In genomic region chr11:90250189-90250588, GRCm38 (mm10) we compare ENCODE assay signal across 8 mouse cellular contexts. TPM values are rescaled to one million over a fixed set of nuclear protein-coding genes. Genes with fewer than 3 reads are reported as not detected.
DNase-seq lines count a peak whose midpoint lies in the region; ATAC-seq and TF ChIP-seq lines count a peak whose summit lies in the region.

No protein-coding gene starts in this region.

- no peak for ATAC-seq in G1E (ENCODE audit: extremely low read depth, insufficient number of reproducible peaks, low FRiP score, poor library complexity, severe bottlenecking)
- ATAC-seq in forebrain, embryonic 11.5 days (replicated peaks; ENCODE audit: low FRiP score): no peak
- ATAC-seq in intestine, embryonic 15.5 days: no peak

- no peaks in the 10 kb centered on the region for H3K36me3 ChIP-seq in G1E (replicated peaks)
- no peaks in the 10 kb centered on the region for H3K36me3 ChIP-seq in forebrain, embryonic 11.5 days (ENCODE audit: control insufficient read depth, insufficient read depth, low read length)
- no peaks in the 10 kb centered on the region for H3K36me3 ChIP-seq in intestine, embryonic 15.5 days
- H3K36me3 ChIP-seq in myocyte (ENCODE audit: control insufficient read depth, insufficient read depth): no peaks in the 10 kb centered on the region

- H3K9me3 ChIP-seq in G1E (replicated peaks): peaks cover 13% of the 10 kb centered on the region
- no peaks in the 10 kb centered on the region for H3K9me3 ChIP-seq in forebrain, embryonic 11.5 days (ENCODE audit: control insufficient read depth, low read length)
- H3K9me3 ChIP-seq in intestine, embryonic 15.5 days: no peaks in the 10 kb centered on the region

- H3ac ChIP-seq in myocyte (ENCODE audit: control insufficient read depth, insufficient read length): peak overlapping the region; percentile 65

- H3K79me2 ChIP-seq in myocyte (ENCODE audit: control insufficient read depth, insufficient read depth): peaks cover 57% of the 10 kb centered on the region

- H3K4me2 ChIP-seq in forebrain, embryonic 11.5 days (ENCODE audit: low read depth, low read length, severe bottlenecking): peak overlapping the region; percentile 71
- peak overlapping the region; percentile 75 for H3K4me2 ChIP-seq in intestine, embryonic 15.5 days (replicated peaks)
- peak overlapping the region; percentile 94 for H3K4me2 ChIP-seq in myocyte (ENCODE audit: low read depth)

- intact Hi-C loops in heart, postnatal 25 days (cut with DNase I): no loop called here
- intact Hi-C loops in gastrocnemius, postnatal 14 days (cut with DNase I; ENCODE audit: low total_unique reads): no loop called here

- no peaks in the 10 kb centered on the region; the same call in 1 of the 2 replicates for H3K27me3 ChIP-seq in G1E (ENCODE audit: insufficient read depth, low read length)
- H3K27me3 ChIP-seq in forebrain, embryonic 11.5 days (ENCODE audit: control insufficient read depth, insufficient read depth, low read length): no peaks in the 10 kb centered on the region
- H3K27me3 ChIP-seq in intestine, embryonic 15.5 days (replicated peaks): no peaks in the 10 kb centered on the region
- H3K27me3 ChIP-seq in myocyte (ENCODE audit: control insufficient read depth, insufficient read depth, insufficient read length): no peaks in the 10 kb centered on the region

- H3K4me3 ChIP-seq in G1E (ENCODE audit: low read depth, low read length): peak overlapping the region; percentile 76
- H3K4me3 ChIP-seq in forebrain, embryonic 11.5 days (ENCODE audit: low read depth, low read length): peak overlapping the region; percentile 80
- peak overlapping the region; percentile 74 for H3K4me3 ChIP-seq in intestine, embryonic 15.5 days (replicated peaks)
- peak overlapping the region; percentile 55 for H3K4me3 ChIP-seq in myocyte

- no peak for TF ChIP-seq POLR2A in myocyte (IDR thresholded peaks at IDR 0.05; ENCODE audit: insufficient read length, low read depth)

- WGBS in forebrain, embryonic 11.5 days: 2% methylated on average over 9 of the region's 9 CpGs
- WGBS in intestine, embryonic 15.5 days: 1% methylated on average over 9 of the region's 9 CpGs

- H3K4me1 ChIP-seq in G1E (ENCODE audit: insufficient read depth, low read depth, low read length): peaks cover 9% of the 10 kb centered on the region
- H3K4me1 ChIP-seq in forebrain, embryonic 11.5 days (replicated peaks; ENCODE audit: control insufficient read depth, insufficient read depth, low read length): peaks cover 6% of the 10 kb centered on the region; the same call in 1 of the 2 replicates
- peaks cover 17% of the 10 kb centered on the region; the same call in 1 of the 2 replicates for H3K4me1 ChIP-seq in intestine, embryonic 15.5 days (replicated peaks)

- peak overlapping the region; percentile 82 for H3K9ac ChIP-seq in forebrain, embryonic 11.5 days (ENCODE audit: low read length)
- peak overlapping the region; percentile 91 for H3K9ac ChIP-seq in intestine, embryonic 15.5 days

- peak; percentile 92 for DNase-seq in heart, adult 11 months
- no peak for DNase-seq in heart, postnatal 25 days (ENCODE audit: low spot score)
- no peak for DNase-seq in G1E (ENCODE audit: low spot score)
- DNase-seq in forebrain, embryonic 11.5 days (ENCODE audit: low spot score): peak; percentile 54
- DNase-seq in gastrocnemius, postnatal 14 days: no peak
- DNase-seq in testis, postnatal 14 days (ENCODE audit: low spot score): no peak

- no peak for TF ChIP-seq CTCF in G1E (IDR thresholded peaks at IDR 0.05; ENCODE audit: low read depth, low read length)

- H3K27ac ChIP-seq in forebrain, embryonic 11.5 days (ENCODE audit: low read depth, low read length): no peak overlapping the region
- peak overlapping the region; percentile 78 for H3K27ac ChIP-seq in intestine, embryonic 15.5 days

TF ChIP-seq in myocyte, 11 proteins besides CTCF, POLR2A, EP300 and RAD21:
- TF ChIP-seq SRF (IDR thresholded peaks at IDR 0.05; ENCODE audit: control insufficient read depth, insufficient read length, low read depth) (no peak), USF1 (IDR thresholded peaks at IDR 0.05; ENCODE audit: low read depth) (no peak), TCF12 (IDR thresholded peaks at IDR 0.05; ENCODE audit: insufficient read depth, poor library complexity, severe bottlenecking) (no peak), POLR2AphosphoS2 (IDR thresholded peaks at IDR 0.05; ENCODE audit: insufficient read length, low read depth) (no peak), MYOG (IDR thresholded peaks at IDR 0.05; ENCODE audit: control insufficient read depth in 1 of 3, insufficient read depth in 1 of 3, insufficient read length in 2 of 3, low read depth in 2 of 3) (no peak), TCF3 (IDR thresholded peaks at IDR 0.05; ENCODE audit: insufficient read length, low read depth) (no peak), MYOD1 (IDR thresholded peaks at IDR 0.05; ENCODE audit: control insufficient read depth in 1 of 3, insufficient read length in 2 of 3, low read depth in 2 of 3) (no peak), MAX (IDR thresholded peaks at IDR 0.05; ENCODE audit: low read depth) (no peak), E2F4 (IDR thresholded peaks at IDR 0.05; ENCODE audit: insufficient read depth) (no peak), CEBPB (IDR thresholded peaks at IDR 0.05; ENCODE audit: insufficient read depth, poor library complexity, severe bottlenecking) (no peak), REST (IDR thresholded peaks at IDR 0.05; ENCODE audit: insufficient read depth, insufficient read length) (no peak)
TF ChIP-seq in myocyte: peak in this region for 0.

RNA-seq across cellular contexts. Expression of gene Mmd, which starts 0.9 kb away (rescaled TPM):
- 10 to 100 TPM; 32.3 to 34.8 TPM for total RNA-seq in heart, postnatal 25 days (2021)
- total RNA-seq in G1E (2014; fragmentation: Nextera tagmentation) (3.8 and 6.1 TPM in 2 replicates), G1E (2017) (10.7 and 12.0 TPM in 2 replicates)
- polyA plus RNA-seq in G1E (2012) (2.0 and 2.8 TPM in 2 replicates), myocyte (2012; fragmentation: generic; extraction: Trizol) (36.0 TPM)
- polyA plus RNA-seq in forebrain, embryonic 11.5 days (2014; fragmentation: Nextera tagmentation; extraction: Ambion mirVana): 41.3 and 42.7 TPM in 2 replicates
- 46.7 and 52.6 TPM in 2 replicates for polyA plus RNA-seq in intestine, embryonic 15.5 days (2015; fragmentation: Nextera tagmentation; extraction: Ambion mirVana)
- 10 to 100 TPM in 1 of 2 experiments, 1 to 10 TPM in 1; 7.8 to 10.7 TPM for total RNA-seq in gastrocnemius, postnatal 14 days (2021)

Comparison
In these comparisons a context has a peak if more than half of its experiments do, and no peak if none do; other contexts are left out.
1. DNase-seq: peak in heart, adult 11 months (single experiment) and forebrain, embryonic 11.5 days (single experiment); none in heart, postnatal 25 days (single experiment), G1E (single experiment), gastrocnemius, postnatal 14 days (single experiment) and testis, postnatal 14 days (single experiment).
2. Peak in every context shown above with its lines, with median percentiles within 50 percentile points of each other: H3K4me3 ChIP-seq and H3K4me2 ChIP-seq.